ENCODE assay signal across 8 mouse cellular contexts in the genomic region with DNA sequence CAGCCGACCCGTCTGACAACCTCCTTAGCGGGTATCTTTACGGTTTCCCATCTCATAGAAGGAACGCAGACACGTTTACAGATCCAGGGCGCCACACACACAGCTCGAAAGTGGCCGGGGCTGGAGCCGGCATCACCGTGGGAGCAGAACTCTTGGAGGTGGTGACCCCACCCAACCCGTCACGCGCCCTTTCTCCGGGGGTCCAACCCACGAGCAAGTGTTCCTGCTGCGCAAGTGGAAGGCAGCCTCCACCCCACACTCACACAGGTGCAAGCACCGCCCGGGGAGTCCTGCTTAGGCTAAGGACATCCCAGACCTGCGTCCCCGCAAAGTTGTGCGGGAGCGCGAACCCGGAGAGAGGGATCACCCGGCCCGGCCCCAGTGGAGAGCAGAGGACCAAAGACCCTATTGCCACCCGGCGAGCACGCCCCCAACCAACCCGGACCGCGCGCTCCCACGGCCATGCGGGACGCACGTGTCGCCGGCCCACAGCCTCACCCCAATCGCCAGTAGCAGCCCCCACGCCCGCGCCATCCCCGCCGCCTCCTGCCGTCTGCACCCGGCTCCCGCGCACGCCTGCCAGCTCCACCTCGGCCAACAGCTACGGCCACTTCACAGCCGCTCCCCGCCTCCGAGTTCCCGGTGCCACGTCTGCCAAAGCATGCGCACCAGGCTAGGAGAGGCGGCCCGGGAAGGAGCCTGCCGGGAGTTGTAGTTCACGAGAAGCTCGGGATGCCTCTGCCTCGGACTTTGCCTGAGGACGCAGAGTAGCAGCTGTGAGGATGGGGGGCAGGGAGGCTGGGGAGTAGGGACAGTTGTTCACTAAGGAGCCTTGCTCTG. TPM values are rescaled to one million over a fixed set of nuclear protein-coding genes. Genes with fewer than 3 reads are reported as not detected.
DNase-seq lines count a peak whose midpoint lies in the region; ATAC-seq and TF ChIP-seq lines count a peak whose summit lies in the region.

A gene (minus strand): TSS at position 643 of the 840 bp plus-strand sequence.

- H3K9ac ChIP-seq in heart, embryonic 11.5 days (ENCODE audit: low read depth, low read length) = peak within 1 kb of the TSS; percentile 78
- H3K9ac ChIP-seq in kidney, embryonic 15.5 days = peak within 1 kb of the TSS; percentile 72
- H3K9ac ChIP-seq in limb, embryonic 14.5 days (ENCODE audit: low read depth, low read length, severe bottlenecking) = peak within 1 kb of the TSS; percentile 71
- H3K9ac ChIP-seq in midbrain, embryonic 15.5 days = peak within 1 kb of the TSS; percentile 63
- H3K9ac ChIP-seq in stomach, embryonic 16.5 days (ENCODE audit: low read length) = peak within 1 kb of the TSS; percentile 78

- H3K4me1 ChIP-seq in embryonic fibroblast, embryonic 13.5 days (ENCODE audit: control insufficient read depth, insufficient read depth, low read length) = 0 out of 2 replicates have a peak, but pooled peaks cover 8% of the 10 kb centered on the region
- H3K4me1 ChIP-seq in heart, embryonic 11.5 days (ENCODE audit: control insufficient read depth, insufficient read depth, low read length) = peaks cover 18% of the 10 kb centered on the region
- peaks cover 19% of the 10 kb centered on the region for H3K4me1 ChIP-seq in kidney, embryonic 15.5 days
- peaks cover 15% of the 10 kb centered on the region for H3K4me1 ChIP-seq in limb, embryonic 14.5 days (ENCODE audit: control insufficient read depth, insufficient read depth, low read length)
- peaks cover 19% of the 10 kb centered on the region; the same call in 1 of the 2 replicates for H3K4me1 ChIP-seq in midbrain, embryonic 15.5 days
- peaks cover 20% of the 10 kb centered on the region; the same call in 1 of the 2 replicates for H3K4me1 ChIP-seq in stomach, embryonic 16.5 days (ENCODE audit: control insufficient read depth, insufficient read depth, low read length)

- H3K4me2 ChIP-seq in heart, embryonic 11.5 days = peak within 1 kb of the TSS; percentile 91
- peak within 1 kb of the TSS; percentile 96 for H3K4me2 ChIP-seq in kidney, embryonic 15.5 days
- H3K4me2 ChIP-seq in limb, embryonic 14.5 days (replicated peaks; ENCODE audit: low read depth, low read length, severe bottlenecking) = peak within 1 kb of the TSS; percentile 89
- H3K4me2 ChIP-seq in midbrain, embryonic 15.5 days = peak within 1 kb of the TSS; percentile 86
- peak within 1 kb of the TSS; percentile 59 for H3K4me2 ChIP-seq in stomach, embryonic 16.5 days (ENCODE audit: low read depth, low read length)

- under 1% methylated on average over 61 of the region's 66 CpGs for WGBS in heart, embryonic 11.5 days (ENCODE audit: insufficient replicate concordance)
- under 1% methylated on average over 57 of the region's 66 CpGs for WGBS in kidney, embryonic 15.5 days
- WGBS in limb, embryonic 14.5 days = under 1% methylated on average over 43 of the region's 66 CpGs
- under 1% methylated on average over 64 of the region's 66 CpGs for WGBS in midbrain, embryonic 15.5 days
- WGBS in stomach, embryonic 16.5 days = under 1% methylated on average over 66 of the region's 66 CpGs

- H3K4me3 ChIP-seq in embryonic fibroblast, embryonic 13.5 days (ENCODE audit: insufficient read depth, low read length) = peak within 1 kb of the TSS; percentile 75
- H3K4me3 ChIP-seq in heart, embryonic 11.5 days (ENCODE audit: low read depth, low read length) = peak within 1 kb of the TSS; percentile 81
- peak within 1 kb of the TSS; percentile 85 for H3K4me3 ChIP-seq in kidney, embryonic 15.5 days (replicated peaks)
- peak within 1 kb of the TSS; percentile 76 for H3K4me3 ChIP-seq in limb, embryonic 14.5 days (replicated peaks; ENCODE audit: low read length)
- peak within 1 kb of the TSS; percentile 68 for H3K4me3 ChIP-seq in midbrain, embryonic 15.5 days
- H3K4me3 ChIP-seq in stomach, embryonic 16.5 days (replicated peaks; ENCODE audit: low read length) = peak within 1 kb of the TSS; percentile 76

- peak; percentile 84 for TF ChIP-seq POLR2A in embryonic fibroblast, embryonic 13.5 days (IDR thresholded peaks at IDR 0.05; ENCODE audit: low read depth, low read length)
- TF ChIP-seq POLR2A in limb, embryonic 14.5 days (IDR thresholded peaks at IDR 0.05; ENCODE audit: borderline replicate concordance, extremely low read depth, insufficient read depth, insufficient read length) = 0 out of 2 replicates have a peak, but pooled peaks have one; percentile 56

- peak; percentile 7 for DNase-seq in CD4-positive, CD25-positive, alpha-beta regulatory T cell, adult 2 months (ENCODE audit: low read depth, low spot score)
- DNase-seq in limb, embryonic 14.5 days (ENCODE audit: low spot score) = peak; percentile 84

- no peaks in the 10 kb centered on the region for H3K27me3 ChIP-seq in heart, embryonic 11.5 days (ENCODE audit: control insufficient read depth, insufficient read depth, low read length)
- no peaks in the 10 kb centered on the region for H3K27me3 ChIP-seq in kidney, embryonic 15.5 days
- no peaks in the 10 kb centered on the region for H3K27me3 ChIP-seq in limb, embryonic 14.5 days (ENCODE audit: control insufficient read depth, insufficient read depth, low read length)
- 0 out of 2 replicates have a peak, but pooled peaks cover 5% of the 10 kb centered on the region for H3K27me3 ChIP-seq in midbrain, embryonic 15.5 days (replicated peaks)
- no peaks in the 10 kb centered on the region for H3K27me3 ChIP-seq in stomach, embryonic 16.5 days (ENCODE audit: control insufficient read depth, insufficient read depth, low read length)

- TF ChIP-seq CTCF in embryonic fibroblast, embryonic 13.5 days (IDR thresholded peaks at IDR 0.05; ENCODE audit: borderline replicate concordance, insufficient read depth, low read length) = no peak

- no peaks in the 10 kb centered on the region for H3K36me3 ChIP-seq in heart, embryonic 11.5 days (ENCODE audit: control insufficient read depth, insufficient read depth, low read length)
- no peaks in the 10 kb centered on the region for H3K36me3 ChIP-seq in kidney, embryonic 15.5 days
- no peaks in the 10 kb centered on the region for H3K36me3 ChIP-seq in limb, embryonic 14.5 days (ENCODE audit: control insufficient read depth, insufficient read depth, low read length)
- no peaks in the 10 kb centered on the region for H3K36me3 ChIP-seq in midbrain, embryonic 15.5 days (replicated peaks)
- H3K36me3 ChIP-seq in stomach, embryonic 16.5 days (ENCODE audit: control insufficient read depth, insufficient read depth, low read length) = no peaks in the 10 kb centered on the region

- ATAC-seq in CD4-positive, CD25-positive, alpha-beta regulatory T cell, adult 4 months = no peak
- peak; percentile 84 for ATAC-seq in heart, embryonic 11.5 days (replicated peaks; ENCODE audit: insufficient number of reproducible peaks, low FRiP score, low TSS enrichment)
- peak; percentile 95 for ATAC-seq in kidney, embryonic 15.5 days (replicated peaks; ENCODE audit: low FRiP score)
- peak; percentile 94 for ATAC-seq in limb, embryonic 14.5 days (ENCODE audit: low FRiP score, low read depth)
- peak; percentile 97 for ATAC-seq in midbrain, embryonic 15.5 days (replicated peaks)
- peak; percentile 94 for ATAC-seq in stomach, embryonic 16.5 days (ENCODE audit: insufficient read depth, low FRiP score)

- no peaks in the 10 kb centered on the region for H3K9me3 ChIP-seq in heart, embryonic 11.5 days (replicated peaks; ENCODE audit: control insufficient read depth, low read length)
- no peaks in the 10 kb centered on the region for H3K9me3 ChIP-seq in kidney, embryonic 15.5 days (replicated peaks)
- no peaks in the 10 kb centered on the region for H3K9me3 ChIP-seq in limb, embryonic 14.5 days (ENCODE audit: control insufficient read depth, low read length)
- no peaks in the 10 kb centered on the region for H3K9me3 ChIP-seq in midbrain, embryonic 15.5 days
- H3K9me3 ChIP-seq in stomach, embryonic 16.5 days (replicated peaks; ENCODE audit: control insufficient read depth, low read length) = no peaks in the 10 kb centered on the region

- H3K27ac ChIP-seq in embryonic fibroblast, embryonic 13.5 days (ENCODE audit: insufficient read depth, low read length) = no peak within 1 kb of the TSS
- no peak within 1 kb of the TSS for H3K27ac ChIP-seq in heart, embryonic 11.5 days (ENCODE audit: low read depth, low read length)
- no peak within 1 kb of the TSS for H3K27ac ChIP-seq in kidney, embryonic 15.5 days
- H3K27ac ChIP-seq in limb, embryonic 14.5 days (replicated peaks; ENCODE audit: low read depth, low read length) = no peak within 1 kb of the TSS
- 0 out of 2 replicates have a peak within 1 kb of the TSS, but pooled peaks have one; percentile 50 for H3K27ac ChIP-seq in midbrain, embryonic 15.5 days
- H3K27ac ChIP-seq in stomach, embryonic 16.5 days (ENCODE audit: low read length) = no peak within 1 kb of the TSS

RNA-seq across cellular contexts. Expression of the gene that starts here (rescaled TPM):
- polyA plus RNA-seq in CD4-positive, CD25-positive, alpha-beta regulatory T cell, adult 4 months (2017; shearing (Covaris generic)) = not detected
- 96.7 and 105 TPM in 2 replicates for polyA plus RNA-seq in embryonic fibroblast, embryonic 13.5 days (2011; ENCODE audit: insufficient read length, low read depth, missing spikeins)
- 12.9 and 15.0 TPM in 2 replicates for polyA plus RNA-seq in heart, embryonic 11.5 days (2014; fragmentation: Nextera tagmentation; extraction: Ambion mirVana)
- 49.4 and 52.8 TPM in 2 replicates for polyA plus RNA-seq in kidney, embryonic 15.5 days (2015; fragmentation: Nextera tagmentation; extraction: Ambion mirVana)
- 39.5 and 49.2 TPM in 2 replicates for polyA plus RNA-seq in limb, embryonic 14.5 days (2012; rRNA removed)
- polyA plus RNA-seq in limb, embryonic 14.5 days (2014; fragmentation: Nextera tagmentation; extraction: Ambion mirVana) = 22.2 and 24.9 TPM in 2 replicates
- 12.4 and 13.9 TPM in 2 replicates for polyA plus RNA-seq in midbrain, embryonic 15.5 days (2015; fragmentation: Nextera tagmentation; extraction: Ambion mirVana)
- 57.3 and 57.5 TPM in 2 replicates for polyA plus RNA-seq in stomach, embryonic 16.5 days (2015; fragmentation: Nextera tagmentation; extraction: Ambion mirVana)

Comparison
In these comparisons a context has a peak if more than half of its experiments do, and no peak if none do; other contexts are left out.
1. RNA of the gene that starts here (polyA plus RNA-seq): 96.7 to 105 TPM in embryonic fibroblast, embryonic 13.5 days, 57.3 to 57.5 TPM in stomach, embryonic 16.5 days, 49.4 to 52.8 TPM in kidney, embryonic 15.5 days, 22.2 to 49.2 TPM in limb, embryonic 14.5 days, 12.9 to 15.0 TPM in heart, embryonic 11.5 days and 12.4 to 13.9 TPM in midbrain, embryonic 15.5 days; not detected in CD4-positive, CD25-positive, alpha-beta regulatory T cell, adult 4 months; every median in the first group is over 10 times any median in the second.
2. Peak in every context shown above with its lines, with median percentiles within 50 percentile points of each other: H3K4me3 ChIP-seq, H3K4me2 ChIP-seq and H3K9ac ChIP-seq.